Mouse (Mus musculus): ENCODE measurements around the gene Kcnn1.

Gene Kcnn1

DNA sequence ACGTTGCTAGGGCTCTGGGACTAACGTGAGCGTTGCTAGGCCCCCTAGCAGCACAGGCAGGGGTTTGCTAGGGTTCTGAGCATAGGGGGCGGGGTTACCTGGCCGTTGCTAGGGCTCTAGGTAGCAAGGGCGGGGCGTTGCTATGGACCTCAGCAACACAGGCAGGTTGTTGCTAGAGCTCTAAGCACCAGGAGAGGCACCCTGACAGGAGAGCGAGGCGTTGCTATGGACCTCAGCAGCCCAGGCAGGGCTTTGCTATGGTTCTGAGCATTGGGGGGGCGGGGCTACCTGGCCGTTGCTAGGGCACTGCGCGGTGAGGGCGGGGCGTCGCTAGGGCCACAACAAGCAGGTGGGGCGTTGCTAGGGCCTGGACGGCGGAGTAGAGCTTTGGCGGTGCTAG lies 70.4 kb downstream of the Kcnn1 start:
- no peak for DNase-seq (ENCODE audit: low spot score in 2 of 2)

All from frontal cortex, postnatal 25 days (tissue).